Mouse (Mus musculus): ENCODE measurements at regions not wholly inside any gene's neighbourhood (a gene's known extent, or its start where the extent isn't known, plus 50 kb on each side); places are given as distances from the start of the nearest gene placed in this dataset.

GRCm38 (mm10) chr16:31606389-31607177, 56.7 kb upstream of the Dlg1 start:
- DNase-seq (ENCODE audit: low read depth in 3 of 3, low spot score in 3 of 3) (peak in 2 of 3 experiments; percentile 36 to 41), ATAC-seq (ENCODE audit: insufficient read depth) (peak; percentile 56; the same call in 1 of the 2 replicates)
- Histone ChIP-seq H3K4me1 (replicated peaks; ENCODE audit: control insufficient read depth in 2 of 2, insufficient read depth in 2 of 2, low read length in 1 of 2) (peaks cover 42 to 55% of the 10 kb centered on the region in 2 experiments), H3K4me3 (ENCODE audit: insufficient read depth in 1 of 2, low read depth in 2 of 2, low read length in 2 of 2) (no peak overlapping the region), H3K36me3 (replicated peaks; ENCODE audit: control insufficient read depth, insufficient read depth, low read depth) (no peaks in the 10 kb centered on the region), H3K27ac (no peak overlapping the region; the same call in 1 of the 2 replicates), H3K4me2 (ENCODE audit: low read depth) (peak overlapping the region; percentile 16), H3K27me3 (ENCODE audit: control insufficient read depth, insufficient read depth, low read length) (no peaks in the 10 kb centered on the region), H3K9ac (replicated peaks) (no peak overlapping the region; the same call in 1 of the 2 replicates), H3K9me3 (ENCODE audit: control insufficient read depth, low read length) (no peaks in the 10 kb centered on the region)
- no peak for TF ChIP-seq CTCF (IDR thresholded peaks at IDR 0.05; ENCODE audit: low read depth)
- no peak for TF ChIP-seq EP300 (IDR thresholded peaks at IDR 0.05; ENCODE audit: low read depth)
- WGBS (ENCODE audit: insufficient replicate concordance), result 47% methylated on average over 11 of the region's 11 CpGs

GRCm38 (mm10) chr16:31608964-31609363, 54.3 kb upstream of the Dlg1 start:
- Histone ChIP-seq H3K4me3 (ENCODE audit: insufficient read depth in 1 of 2, low read depth in 2 of 2, low read length in 2 of 2) (no peak overlapping the region), H3K27me3 (ENCODE audit: control insufficient read depth, insufficient read depth, low read length) (no peaks in the 10 kb centered on the region), H3K4me1 (replicated peaks; ENCODE audit: control insufficient read depth in 2 of 2, insufficient read depth in 2 of 2, low read length in 1 of 2) (peaks cover 42 to 55% of the 10 kb centered on the region in 2 experiments), H3K36me3 (replicated peaks; ENCODE audit: control insufficient read depth, insufficient read depth, low read depth) (no peaks in the 10 kb centered on the region), H3K27ac (peak overlapping the region; percentile 58), H3K9ac (replicated peaks) (no peak overlapping the region; the same call in 1 of the 2 replicates), H3K4me2 (ENCODE audit: low read depth) (peak overlapping the region; percentile 45), H3K9me3 (ENCODE audit: control insufficient read depth, low read length) (no peaks in the 10 kb centered on the region)
- no peak for ATAC-seq (ENCODE audit: insufficient read depth)
- no peak for DNase-seq (ENCODE audit: low read depth in 3 of 3, low spot score in 3 of 3)
- 90% methylated on average over 7 of the region's 7 CpGs for WGBS (ENCODE audit: insufficient replicate concordance)
- TF ChIP-seq EP300 (IDR thresholded peaks at IDR 0.05; ENCODE audit: low read depth) (no peak), CTCF (IDR thresholded peaks at IDR 0.05; ENCODE audit: low read depth) (no peak)

GRCm38 (mm10) chr16:31609394-31610172, 53.7 kb upstream of the Dlg1 start:
- H3K27ac ChIP-seq, result peak overlapping the region; percentile 58
- ATAC-seq (ENCODE audit: insufficient read depth), result peak; percentile 82
- H3K4me2 ChIP-seq (ENCODE audit: low read depth), result peak overlapping the region; percentile 45
- peak overlapping the region; percentile 24; the same call in 1 of the 2 replicates for H3K9ac ChIP-seq (replicated peaks)
- peak overlapping the region in 1 of 2 experiments; percentile 18; a peak in 1 of 4 replicates for H3K4me3 ChIP-seq (ENCODE audit: insufficient read depth in 1 of 2, low read depth in 2 of 2, low read length in 2 of 2)
- peak; percentile 33; the same call in 1 of the 2 replicates for TF ChIP-seq EP300 (IDR thresholded peaks at IDR 0.05; ENCODE audit: low read depth)
- no peak for TF ChIP-seq CTCF (IDR thresholded peaks at IDR 0.05; ENCODE audit: low read depth)
- 36% methylated on average over 10 of the region's 10 CpGs for WGBS (ENCODE audit: insufficient replicate concordance)
- H3K4me1 ChIP-seq (replicated peaks; ENCODE audit: control insufficient read depth in 2 of 2, insufficient read depth in 2 of 2, low read length in 1 of 2), result peaks cover 39 to 51% of the 10 kb centered on the region in 2 experiments
- H3K27me3 ChIP-seq (ENCODE audit: control insufficient read depth, insufficient read depth, low read length), result no peaks in the 10 kb centered on the region
- H3K9me3 ChIP-seq (ENCODE audit: control insufficient read depth, low read length), result no peaks in the 10 kb centered on the region
- DNase-seq (ENCODE audit: low read depth in 3 of 3, low spot score in 3 of 3), result peak in 1 of 3 experiments; percentile 39
- no peaks in the 10 kb centered on the region for H3K36me3 ChIP-seq (replicated peaks; ENCODE audit: control insufficient read depth, insufficient read depth, low read depth)
